Mouse (Mus musculus): ENCODE measurements at regions not wholly inside any gene's neighbourhood (a gene's known extent, or its start where the extent isn't known, plus 50 kb on each side); places are given as distances from the start of the nearest gene placed in this dataset.

DNA sequence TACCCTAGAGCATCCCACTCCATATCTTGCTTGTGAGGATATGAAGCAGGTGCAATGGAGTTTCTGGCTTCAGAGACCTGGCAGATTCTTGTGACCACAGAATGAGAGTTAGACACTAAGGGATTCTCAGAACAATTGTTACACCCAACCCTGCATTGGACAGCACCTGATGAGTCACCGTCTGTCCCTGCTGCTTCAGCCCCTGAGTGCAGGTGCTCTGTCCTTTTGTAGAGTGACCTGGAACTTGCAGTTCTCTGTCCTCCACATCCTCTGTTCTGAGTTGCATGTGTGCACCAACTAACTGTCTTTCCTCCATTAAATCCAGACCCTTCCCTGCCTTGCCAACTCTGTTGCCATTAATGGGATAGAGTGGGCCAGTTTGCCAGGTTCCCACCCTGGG, 66.6 kb upstream of the Slc35f3 start:
- ATAC-seq (ENCODE audit: low read depth), result no peak
- H3K9ac ChIP-seq (replicated peaks; ENCODE audit: low read depth, low read length), result no peak overlapping the region
- no peaks in the 10 kb centered on the region for H3K36me3 ChIP-seq (ENCODE audit: control insufficient read depth, insufficient read depth, low read length)
- H3K27me3 ChIP-seq (ENCODE audit: control insufficient read depth, insufficient read depth, low read length), result no peaks in the 10 kb centered on the region
- H3K4me3 ChIP-seq (ENCODE audit: low read depth, low read length), result no peak overlapping the region
- 100% methylated on average over 1 of the region's 1 CpGs for WGBS
- H3K27ac ChIP-seq (ENCODE audit: low read depth, low read length), result no peak overlapping the region
- no peaks in the 10 kb centered on the region for H3K9me3 ChIP-seq (ENCODE audit: control insufficient read depth, low read length)
- no peaks in the 10 kb centered on the region for H3K4me1 ChIP-seq (ENCODE audit: control insufficient read depth, insufficient read depth, low read length)
- no peak overlapping the region for H3K4me2 ChIP-seq (ENCODE audit: low read depth, low read length)

DNA sequence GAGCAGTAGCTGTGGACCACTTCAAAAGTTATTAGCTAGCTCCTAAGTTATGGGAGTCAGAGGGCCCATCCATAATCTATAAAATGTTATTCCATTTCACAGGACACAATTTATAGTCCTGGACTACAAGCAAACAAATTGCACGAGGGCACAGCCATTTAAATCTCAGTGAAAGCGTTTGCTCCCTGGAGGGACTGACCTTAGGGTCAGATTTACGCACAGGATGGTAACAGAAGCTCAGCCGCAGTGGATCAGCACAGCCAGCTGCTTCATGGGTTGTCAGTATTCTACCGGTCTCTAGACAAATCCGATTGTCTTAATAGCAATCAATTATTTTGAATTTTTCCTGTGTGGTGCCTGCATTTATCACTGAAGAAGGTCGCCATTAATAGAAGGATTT, 65.8 kb upstream of the Slc35f3 start:
- no peaks in the 10 kb centered on the region for H3K9me3 ChIP-seq (ENCODE audit: control insufficient read depth, low read length)
- ATAC-seq (ENCODE audit: low read depth), result no peak
- no peak overlapping the region for H3K4me3 ChIP-seq (ENCODE audit: low read depth, low read length)
- no peak overlapping the region for H3K4me2 ChIP-seq (ENCODE audit: low read depth, low read length)
- H3K36me3 ChIP-seq (ENCODE audit: control insufficient read depth, insufficient read depth, low read length), result no peaks in the 10 kb centered on the region
- H3K27ac ChIP-seq (ENCODE audit: low read depth, low read length), result no peak overlapping the region
- H3K27me3 ChIP-seq (ENCODE audit: control insufficient read depth, insufficient read depth, low read length), result no peaks in the 10 kb centered on the region
- H3K9ac ChIP-seq (replicated peaks; ENCODE audit: low read depth, low read length), result no peak overlapping the region
- WGBS, result 26% methylated on average over 7 of the region's 7 CpGs
- H3K4me1 ChIP-seq (ENCODE audit: control insufficient read depth, insufficient read depth, low read length), result no peaks in the 10 kb centered on the region

DNA sequence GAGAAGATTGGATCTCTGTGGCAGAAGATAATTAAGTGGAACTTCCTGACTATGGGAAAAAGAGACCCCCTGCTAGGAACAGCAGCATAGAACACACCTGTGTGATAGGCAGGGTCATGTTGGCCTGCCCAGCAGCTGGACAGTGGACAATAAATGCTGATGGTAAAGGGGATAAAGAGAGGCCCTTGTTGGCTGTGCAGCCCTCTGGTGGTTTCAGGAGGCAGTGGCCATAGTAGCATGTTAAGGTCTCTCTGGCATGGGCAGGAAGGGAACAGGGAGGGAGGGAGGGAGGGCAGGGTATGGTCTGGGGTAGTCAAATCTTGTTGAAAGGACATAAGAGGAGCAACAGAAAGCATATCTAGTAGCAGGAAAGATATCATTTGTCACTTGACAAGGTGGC, 58.7 kb upstream of the Slc35f3 start:
- Histone ChIP-seq H3K9ac (replicated peaks; ENCODE audit: low read depth, low read length) (no peak overlapping the region), H3K27ac (ENCODE audit: low read depth, low read length) (no peak overlapping the region), H3K36me3 (ENCODE audit: control insufficient read depth, insufficient read depth, low read length) (no peaks in the 10 kb centered on the region), H3K4me3 (ENCODE audit: low read depth, low read length) (no peak overlapping the region), H3K9me3 (ENCODE audit: control insufficient read depth, low read length) (no peaks in the 10 kb centered on the region), H3K27me3 (ENCODE audit: control insufficient read depth, insufficient read depth, low read length) (no peaks in the 10 kb centered on the region), H3K4me1 (ENCODE audit: control insufficient read depth, insufficient read depth, low read length) (no peaks in the 10 kb centered on the region), H3K4me2 (ENCODE audit: low read depth, low read length) (no peak overlapping the region)
- ATAC-seq (ENCODE audit: low read depth), result no peak

DNA sequence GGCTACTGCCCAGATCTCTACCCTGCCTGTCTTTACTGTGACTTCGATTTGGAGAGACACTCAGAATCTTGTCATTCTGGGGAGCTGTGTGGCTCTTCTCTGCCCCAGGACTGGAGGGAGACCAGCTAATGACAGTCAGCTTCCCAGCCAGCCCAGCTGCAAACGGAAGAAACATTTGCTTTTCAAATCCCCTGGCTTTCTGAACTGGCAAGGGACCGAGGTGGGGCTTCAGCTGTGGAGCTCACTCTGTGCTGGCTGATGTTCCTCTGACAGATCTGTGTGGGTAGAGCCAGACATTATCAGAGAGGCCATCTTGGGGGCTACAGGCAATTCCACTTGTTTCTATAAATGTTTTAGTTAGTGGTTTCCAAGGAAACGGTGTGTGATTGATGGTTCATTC, 54.0 kb upstream of the Slc35f3 start:
- H3K4me2 ChIP-seq (ENCODE audit: low read depth, low read length), result no peak overlapping the region
- no peak overlapping the region for H3K9ac ChIP-seq (replicated peaks; ENCODE audit: low read depth, low read length)
- no peaks in the 10 kb centered on the region for H3K36me3 ChIP-seq (ENCODE audit: control insufficient read depth, insufficient read depth, low read length)
- ATAC-seq (ENCODE audit: low read depth), result no peak
- H3K4me3 ChIP-seq (ENCODE audit: low read depth, low read length), result no peak overlapping the region
- H3K4me1 ChIP-seq (ENCODE audit: control insufficient read depth, insufficient read depth, low read length), result no peaks in the 10 kb centered on the region
- H3K27me3 ChIP-seq (ENCODE audit: control insufficient read depth, insufficient read depth, low read length), result no peaks in the 10 kb centered on the region
- 59% methylated on average over 4 of the region's 4 CpGs for WGBS
- no peaks in the 10 kb centered on the region for H3K9me3 ChIP-seq (ENCODE audit: control insufficient read depth, low read length)
- no peak overlapping the region for H3K27ac ChIP-seq (ENCODE audit: low read depth, low read length)

All from neural tube, embryonic 14.5 days (tissue).